Mouse (Mus musculus) heart, embryonic 16.5 days (tissue): ENCODE measurements around the gene Mylk. TPM values are rescaled to one million over a fixed set of nuclear protein-coding genes. Genes with fewer than 3 reads are reported as not detected.

Experiments used
- ATAC-seq: fragments of 200-750 bp; cut with Nextera tagmentation; replicated peaks from 2 replicates; pipeline ENCODE4 v1.8.0; 2017; ENCODE audit warnings: moderate number of reproducible peaks; ENCODE audit not compliant: insufficient read depth, low FRiP score; ENCODE audit errors: extremely low read depth
- H3K27ac ChIP-seq: fragments of 300-500 bp; sonication (generic); 2 replicates; pipeline ENCODE4 v1.5.1; 2014; ENCODE audit warnings: mild to moderate bottlenecking, low read length, control low read depth, moderate library complexity
- H3K27me3 ChIP-seq: fragments of 300-500 bp; sonication (generic); 2 replicates; pipeline ENCODE4 v1.6.1; 2014; ENCODE audit warnings: low read length, mixed read lengths; ENCODE audit not compliant: control insufficient read depth, insufficient read depth
- H3K36me3 ChIP-seq: fragments of 300-500 bp; sonication (generic); 2 replicates; pipeline ENCODE4 v1.6.1; 2014; ENCODE audit not compliant: control insufficient read depth, insufficient read depth
- H3K4me1 ChIP-seq: fragments of 300-500 bp; sonication (generic); 2 replicates; pipeline ENCODE4 v1.6.1; 2014; ENCODE audit warnings: low read length, mixed read lengths; ENCODE audit not compliant: control insufficient read depth, insufficient read depth
- H3K4me2 ChIP-seq: fragments of 300-500 bp; sonication (generic); 2 replicates; pipeline ENCODE4 v1.6.1; 2014; ENCODE audit warnings: low read depth, mild to moderate bottlenecking, control low read depth, low read length
- H3K4me3 ChIP-seq: fragments of 300-500 bp; sonication (generic); 2 replicates; pipeline ENCODE4 v1.5.1; 2014; ENCODE audit warnings: mild to moderate bottlenecking, control low read depth, low read length
- H3K9ac ChIP-seq: fragments of 300-500 bp; sonication (generic); 2 replicates; pipeline ENCODE4 v1.6.1; 2014; ENCODE audit warnings: low read length, control low read depth
- H3K9me3 ChIP-seq: fragments of 300-500 bp; sonication (generic); replicated peaks from 2 replicates; pipeline ENCODE4 v1.6.1; 2016; ENCODE audit warnings: low read length; ENCODE audit not compliant: control insufficient read depth
- WGBS: fragments of 180-500 bp; shearing (Covaris S2); extraction: QIAGEN DNeasy Blood & Tissue Kit; methylation state at CpG from one replicate; pipeline ENCODE4 v1.1.7; 2014; 5-methylcytosine and 5-hydroxymethylcytosine counted together
- polyA plus RNA-seq: library from polyadenylated mRNA; unstranded; fragments of >200 nt; fragmentation: Nextera tagmentation; extraction: Ambion mirVana; gene quantifications from 2 replicates; pipeline ENCODE4 v1.2.1, GENCODE M21; 2015

Mylk gene
- polyA plus RNA-seq, 1 experiment from 2014 or later: 14.2 TPM

GRCm38 (mm10) chr16:34900471-34900870 is 155.5 kb downstream of the Mylk start:
- Histone ChIP-seq H3K4me3 (no peak overlapping the region), H3K27me3 (no peaks in the 10 kb centered on the region; the same call in 1 of the 2 replicates), H3K9ac (no peak overlapping the region), H3K27ac (no peak overlapping the region), H3K36me3 (no peaks in the 10 kb centered on the region), H3K9me3 (no peaks in the 10 kb centered on the region), H3K4me1 (peaks cover 20% of the 10 kb centered on the region), H3K4me2 (no peak overlapping the region)
- WGBS: 92% methylated on average over 5 of the region's 5 CpGs
- no peak for ATAC-seq

GRCm38 (mm10) chr16:34901031-34901430 is 156.0 kb downstream of the Mylk start:
- Histone ChIP-seq H3K27ac (no peak overlapping the region), H3K4me2 (no peak overlapping the region), H3K4me3 (no peak overlapping the region), H3K9me3 (no peaks in the 10 kb centered on the region), H3K36me3 (no peaks in the 10 kb centered on the region), H3K4me1 (peaks cover 20% of the 10 kb centered on the region), H3K9ac (no peak overlapping the region), H3K27me3 (no peaks in the 10 kb centered on the region; the same call in 1 of the 2 replicates)
- no peak for ATAC-seq
- WGBS: 46% methylated on average over 2 of the region's 2 CpGs

GRCm38 (mm10) chr16:34901611-34902293 is 156.7 kb downstream of the Mylk start:
- 60% methylated on average over 7 of the region's 7 CpGs for WGBS
- H3K36me3 ChIP-seq: no peaks in the 10 kb centered on the region
- no peak overlapping the region for H3K4me3 ChIP-seq
- peak overlapping the region; percentile 67 for H3K27ac ChIP-seq
- peak overlapping the region; percentile 18; the same call in 1 of the 2 replicates for H3K9ac ChIP-seq
- H3K27me3 ChIP-seq: no peaks in the 10 kb centered on the region; the same call in 1 of the 2 replicates
- peak; percentile 33 for ATAC-seq
- no peaks in the 10 kb centered on the region for H3K9me3 ChIP-seq
- H3K4me1 ChIP-seq: peaks cover 20% of the 10 kb centered on the region
- H3K4me2 ChIP-seq: no peak overlapping the region

GRCm38 (mm10) chr16:34902294-34902680 is 157.3 kb downstream of the Mylk start:
- peak; percentile 37; the same call in 1 of the 2 replicates for ATAC-seq
- H3K4me2 ChIP-seq: no peak overlapping the region
- H3K9me3 ChIP-seq: no peaks in the 10 kb centered on the region
- peak overlapping the region; percentile 67; the same call in 1 of the 2 replicates for H3K27ac ChIP-seq
- no peak overlapping the region for H3K4me3 ChIP-seq
- no peak overlapping the region for H3K9ac ChIP-seq
- H3K36me3 ChIP-seq: no peaks in the 10 kb centered on the region
- H3K4me1 ChIP-seq: peaks cover 20% of the 10 kb centered on the region
- WGBS: 19% methylated on average over 9 of the region's 9 CpGs
- H3K27me3 ChIP-seq: no peaks in the 10 kb centered on the region; the same call in 1 of the 2 replicates

GRCm38 (mm10) chr16:34902761-34903160 is 157.8 kb downstream of the Mylk start:
- no peak overlapping the region for H3K4me2 ChIP-seq
- no peak overlapping the region for H3K27ac ChIP-seq
- no peaks in the 10 kb centered on the region; the same call in 1 of the 2 replicates for H3K27me3 ChIP-seq
- no peak overlapping the region for H3K9ac ChIP-seq
- H3K4me3 ChIP-seq: no peak overlapping the region
- no peak for ATAC-seq
- 78% methylated on average over 8 of the region's 8 CpGs for WGBS
- H3K9me3 ChIP-seq: no peaks in the 10 kb centered on the region
- H3K36me3 ChIP-seq: no peaks in the 10 kb centered on the region
- peaks cover 22% of the 10 kb centered on the region for H3K4me1 ChIP-seq

- H3K36me3 ChIP-seq: no peaks in the 10 kb centered on the region
- ATAC-seq: no peak
- H3K4me1 ChIP-seq: peaks cover 24% of the 10 kb centered on the region
- no peaks in the 10 kb centered on the region for H3K9me3 ChIP-seq
- no peak overlapping the region for H3K9ac ChIP-seq
- no peak overlapping the region for H3K4me2 ChIP-seq
- no peaks in the 10 kb centered on the region; the same call in 1 of the 2 replicates for H3K27me3 ChIP-seq
- 88% methylated on average over 4 of the region's 4 CpGs for WGBS
- H3K27ac ChIP-seq: peak overlapping the region; percentile 30; the same call in 1 of the 2 replicates
- no peak overlapping the region for H3K4me3 ChIP-seq
Observed at GRCm38 (mm10) chr16:34904876-34905275, 159.9 kb downstream of the Mylk start.

GRCm38 (mm10) chr16:34909437-34909836 is 164.4 kb downstream of the Mylk start:
- H3K27ac ChIP-seq: peak overlapping the region; percentile 82
- H3K27me3 ChIP-seq: no peaks in the 10 kb centered on the region; the same call in 1 of the 2 replicates
- WGBS: 48% methylated on average over 6 of the region's 6 CpGs
- peaks cover 11% of the 10 kb centered on the region; the same call in 1 of the 2 replicates for H3K4me1 ChIP-seq
- H3K9me3 ChIP-seq: no peaks in the 10 kb centered on the region
- no peak overlapping the region for H3K4me2 ChIP-seq
- H3K4me3 ChIP-seq: no peak overlapping the region
- ATAC-seq: peak; percentile 54
- peak overlapping the region; percentile 26; the same call in 1 of the 2 replicates for H3K9ac ChIP-seq
- no peaks in the 10 kb centered on the region for H3K36me3 ChIP-seq

GRCm38 (mm10) chr16:34917373-34917900 is 172.4 kb downstream of the Mylk start:
- H3K4me3 ChIP-seq: no peak overlapping the region
- no peaks in the 10 kb centered on the region for H3K36me3 ChIP-seq
- no peaks in the 10 kb centered on the region for H3K9me3 ChIP-seq
- ATAC-seq: no peak
- peaks cover 9% of the 10 kb centered on the region for H3K4me1 ChIP-seq
- H3K9ac ChIP-seq: no peak overlapping the region
- H3K27ac ChIP-seq: no peak overlapping the region
- H3K4me2 ChIP-seq: no peak overlapping the region
- WGBS: 88% methylated on average over 4 of the region's 4 CpGs
- H3K27me3 ChIP-seq: peaks cover 13% of the 10 kb centered on the region

- ATAC-seq: 0 out of 2 replicates have a peak, but pooled peaks have one; percentile 19
Observed at GRCm38 (mm10) chr16:34920182-34920581, 175.2 kb downstream of the Mylk start.

More at GRCm38 (mm10) chr16:34920182-34920581, 175.2 kb downstream of the Mylk start:
- peaks cover 14% of the 10 kb centered on the region for H3K27me3 ChIP-seq
- WGBS: 29% methylated on average over 6 of the region's 6 CpGs
- H3K4me3 ChIP-seq: no peak overlapping the region
- H3K9ac ChIP-seq: no peak overlapping the region
- no peak overlapping the region; the same call in 1 of the 2 replicates for H3K27ac ChIP-seq
- H3K36me3 ChIP-seq: no peaks in the 10 kb centered on the region
- peaks cover 32% of the 10 kb centered on the region for H3K4me1 ChIP-seq
- H3K4me2 ChIP-seq: no peak overlapping the region
- H3K9me3 ChIP-seq: no peaks in the 10 kb centered on the region
